Mouse (Mus musculus) spleen, postnatal 14 days (tissue): ENCODE results near the gene Pef1.
A peak's percentile ranks its signal among the peaks of the same experiment; 100 is the strongest.

Experiments
- DNase-seq, 2 experiments: peaks; one replicate each; pipeline ENCODE4 v3.0.0; 2021 to 2022; ENCODE audit warnings: low spot score in 2 of 2

Gene Pef1

GRCm38 (mm10) chr4:130102111-130102651 lies at the start of gene Pef1:
Pef1 (plus strand) TSS chr4:130102558.
- DNase-seq: no peak

DNA sequence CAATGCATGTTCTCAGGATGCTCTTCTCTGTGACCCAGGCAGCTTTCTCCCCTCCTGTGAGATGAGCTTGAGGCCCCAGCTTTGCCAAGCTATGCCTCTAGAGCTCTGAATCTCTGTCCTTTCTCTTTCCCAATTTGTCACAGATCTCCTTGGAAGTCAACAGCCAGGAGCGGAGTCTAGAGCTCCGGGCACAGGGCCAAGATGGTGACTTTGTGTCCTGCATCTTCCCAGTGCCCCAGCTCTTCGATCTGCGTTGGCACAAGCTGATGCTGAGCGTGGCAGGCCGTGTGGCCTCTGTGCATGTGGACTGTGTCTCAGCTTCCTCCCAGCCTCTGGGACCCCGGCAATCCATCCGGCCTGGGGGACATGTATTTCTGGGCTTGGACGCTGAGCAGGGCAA lies 49.2 kb upstream of the Pef1 start:
- DNase-seq: no peak

DNA sequence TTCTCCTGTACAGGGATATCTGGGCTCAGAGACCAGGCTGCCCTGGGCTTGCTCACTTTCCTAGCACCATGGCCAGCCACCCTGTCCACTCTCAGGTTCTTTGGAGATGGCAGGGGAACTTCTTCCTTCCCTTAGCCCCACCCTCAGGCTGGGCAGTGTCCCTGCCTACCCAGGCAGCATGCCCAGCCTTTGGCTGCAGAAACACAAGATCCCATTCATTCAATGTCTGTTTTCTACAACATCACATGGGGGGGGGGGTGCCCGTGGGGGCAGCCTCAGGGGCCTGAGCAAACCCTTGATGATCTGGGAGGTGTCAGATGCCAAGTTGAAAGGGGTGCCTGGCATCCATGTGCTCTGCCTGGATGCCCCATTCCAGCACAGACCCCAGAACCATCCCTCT lies 47.6 kb upstream of the Pef1 start:
- DNase-seq: no peak

GRCm38 (mm10) chr4:130055160-130056010 lies 47.0 kb upstream of the Pef1 start:
- no peak for DNase-seq

- no peak for DNase-seq
Observed at GRCm38 (mm10) chr4:130056011-130056322, 46.4 kb upstream of the Pef1 start.

DNA sequence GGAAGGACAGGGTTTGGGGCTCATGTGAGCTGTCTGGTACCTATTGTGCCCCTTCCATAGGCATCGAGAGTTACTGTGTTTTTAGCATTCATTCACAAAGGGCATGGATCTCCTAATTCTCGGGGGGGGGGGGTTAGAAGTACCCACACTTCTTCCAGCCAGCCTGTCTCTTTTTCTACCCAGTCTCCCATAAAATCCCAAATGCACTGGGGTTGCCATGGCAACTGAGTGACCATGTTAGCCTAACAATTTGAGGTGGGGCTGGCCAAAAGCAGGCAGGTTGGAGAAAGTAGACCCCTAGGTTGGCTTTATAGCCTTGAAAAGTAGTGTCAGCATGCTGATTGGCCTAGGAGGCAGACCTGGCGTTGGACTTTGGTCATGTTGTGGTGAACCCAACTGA lies 45.9 kb upstream of the Pef1 start:
- no peak for DNase-seq

GRCm38 (mm10) chr4:130060937-130061336 lies 41.4 kb upstream of the Pef1 start:
- DNase-seq: no peak

GRCm38 (mm10) chr4:130063191-130063590 lies 39.2 kb upstream of the Pef1 start:
- no peak for DNase-seq

DNA sequence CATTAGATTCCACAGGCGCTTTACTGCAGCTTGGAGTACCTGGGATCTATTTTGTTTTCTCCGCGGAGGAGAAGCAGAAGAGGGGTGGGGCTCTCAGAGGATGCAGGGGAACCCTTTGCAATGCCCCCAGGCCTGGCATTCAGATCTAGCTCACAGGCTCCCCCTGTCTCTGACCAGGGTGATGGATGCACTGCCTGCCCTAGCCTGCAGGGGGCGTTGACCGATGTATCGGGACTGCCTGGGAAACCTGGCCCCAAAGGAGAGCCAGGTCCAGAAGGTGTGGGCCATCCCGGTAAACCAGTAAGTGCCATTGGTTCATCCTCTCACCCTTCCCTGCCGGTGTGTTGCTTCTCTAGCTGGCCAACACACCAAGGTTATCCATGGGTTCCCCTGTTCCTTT lies 35.5 kb upstream of the Pef1 start:
- no peak for DNase-seq

GRCm38 (mm10) chr4:130070523-130070922 lies 31.8 kb upstream of the Pef1 start:
- DNase-seq: no peak

GRCm38 (mm10) chr4:130071758-130072157 lies 30.6 kb upstream of the Pef1 start:
- DNase-seq: no peak

DNA sequence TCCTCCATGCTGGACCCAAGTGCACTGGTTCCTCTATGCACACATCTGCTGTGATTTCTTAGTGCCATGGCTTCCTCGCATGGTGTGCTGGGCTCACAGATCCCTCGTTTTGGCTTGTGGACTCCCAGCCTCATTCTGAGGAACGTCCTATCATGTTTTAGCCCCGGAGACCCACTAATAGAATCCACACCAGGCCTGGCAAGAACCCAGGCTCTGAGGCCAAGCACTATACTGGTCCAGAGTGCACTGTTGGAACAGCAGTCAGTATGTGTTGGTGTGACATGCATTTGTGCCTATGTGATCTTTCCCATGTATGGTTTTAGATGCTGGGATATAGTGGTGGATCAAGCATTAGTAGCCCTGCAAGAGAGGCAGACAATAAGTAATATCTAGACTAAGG lies 29.0 kb upstream of the Pef1 start:
- DNase-seq: no peak

DNA sequence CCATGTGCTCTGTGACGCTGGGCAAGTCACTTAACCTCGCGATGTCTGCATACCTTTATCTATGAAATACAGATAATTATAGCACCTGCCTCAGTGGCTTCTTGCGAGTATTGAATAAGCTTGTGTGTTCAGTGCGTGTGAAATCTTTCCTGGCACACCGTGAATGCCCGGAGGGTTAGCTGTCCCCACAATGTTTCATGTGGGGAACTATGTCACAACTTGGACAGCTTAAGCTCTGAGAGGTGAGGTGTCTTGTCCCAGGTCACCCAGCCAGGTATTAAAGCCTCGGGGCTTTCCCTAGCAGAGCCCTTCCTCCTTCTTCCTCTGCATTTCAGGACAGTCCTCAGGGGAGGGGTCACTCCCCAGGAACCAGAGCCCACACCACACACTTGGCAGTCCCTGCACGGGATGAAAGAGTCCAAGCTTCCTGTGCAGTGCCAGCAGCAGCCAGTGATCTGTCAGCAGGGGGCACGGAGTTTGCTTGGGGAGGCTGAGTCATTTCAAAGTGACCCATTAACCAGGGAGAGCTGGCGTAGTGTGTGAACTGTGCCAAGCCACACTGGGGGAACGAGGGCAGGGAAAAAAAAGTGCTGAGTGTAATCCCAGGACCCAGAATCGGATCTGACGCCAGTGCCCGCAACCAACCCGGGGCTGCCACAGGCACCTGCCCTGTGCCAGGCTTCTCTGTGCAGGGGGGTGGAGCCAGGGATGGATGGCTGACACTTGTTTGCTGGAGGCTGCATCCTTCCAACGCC lies 27.4 kb upstream of the Pef1 start:
- DNase-seq: no peak

DNA sequence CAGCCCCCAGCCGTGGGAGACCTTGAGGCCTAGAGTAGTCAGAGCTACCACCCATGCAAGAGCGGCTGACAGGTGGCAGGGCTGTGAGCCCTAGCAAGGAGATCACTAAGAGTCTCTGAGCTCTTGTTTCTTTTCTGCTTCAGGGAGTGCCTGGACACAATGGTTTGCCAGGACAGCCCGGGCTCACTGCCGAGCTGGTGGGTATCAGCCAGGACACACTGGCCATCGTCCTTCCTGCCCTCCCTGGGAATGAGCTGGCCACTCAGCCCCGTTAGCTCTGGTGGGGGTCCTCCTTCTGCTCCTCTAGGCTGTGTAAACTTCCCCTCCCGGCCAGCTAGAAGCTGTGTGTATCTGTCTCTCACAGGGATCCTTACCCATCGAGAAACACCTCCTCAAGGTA lies 25.5 kb upstream of the Pef1 start:
- DNase-seq: no peak

- DNase-seq: no peak
Observed at GRCm38 (mm10) chr4:130078816-130079485, 23.4 kb upstream of the Pef1 start.

DNA sequence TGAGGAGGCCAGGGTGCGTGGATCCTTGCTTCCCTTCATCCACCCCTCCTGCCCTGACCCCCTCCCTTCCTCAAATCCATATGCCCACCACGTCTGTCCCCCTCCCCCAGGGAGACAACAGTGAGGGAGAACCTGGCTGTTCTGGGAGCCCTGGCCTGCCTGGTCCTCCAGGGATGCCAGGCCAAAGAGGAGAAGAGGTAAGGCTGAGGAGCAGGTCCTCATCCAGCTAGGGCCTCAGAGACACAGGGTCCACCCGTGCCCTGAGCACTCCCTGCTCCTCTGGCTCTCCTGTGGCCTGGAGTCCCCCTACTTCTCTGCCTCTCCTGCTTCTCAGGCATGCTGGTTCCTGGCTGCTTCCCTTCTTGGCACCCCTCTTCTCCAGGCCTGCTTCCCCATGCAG lies 22.8 kb upstream of the Pef1 start:
- no peak for DNase-seq

- DNase-seq: no peak
Observed at GRCm38 (mm10) chr4:130081345-130082190, 20.8 kb upstream of the Pef1 start.

- DNase-seq: no peak
Observed at GRCm38 (mm10) chr4:130082211-130082610, 20.1 kb upstream of the Pef1 start.

GRCm38 (mm10) chr4:130084331-130084945 lies 17.9 kb upstream of the Pef1 start:
- DNase-seq: no peak

DNA sequence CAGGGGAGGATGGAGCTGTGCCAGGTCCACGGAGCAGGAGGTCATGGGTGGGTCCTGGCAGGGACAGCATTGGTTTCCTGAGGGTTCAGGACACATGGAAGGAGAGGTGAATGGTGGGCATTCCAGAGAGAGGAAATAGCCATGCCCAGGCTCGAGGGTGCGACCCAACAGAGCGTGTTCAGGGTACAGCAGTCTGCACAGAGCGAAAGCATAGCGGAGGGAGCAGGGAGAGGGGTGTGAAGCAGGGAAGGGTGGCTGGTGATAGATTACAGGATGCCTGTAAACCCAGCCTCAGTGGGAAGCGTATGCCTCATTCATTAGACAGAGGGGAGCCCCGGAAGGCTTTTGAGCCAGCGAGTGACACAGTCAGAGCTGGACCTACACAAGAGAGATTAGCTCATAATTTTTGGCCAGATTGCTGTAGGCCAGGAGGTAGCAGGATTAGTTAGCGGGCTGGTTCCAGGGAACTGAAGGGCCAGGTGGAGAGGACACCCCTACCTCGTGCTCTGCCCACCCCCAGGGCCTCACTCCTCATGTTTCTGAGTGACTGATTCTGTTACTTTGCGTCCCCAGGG lies 17.0 kb upstream of the Pef1 start:
- DNase-seq: no peak

DNA sequence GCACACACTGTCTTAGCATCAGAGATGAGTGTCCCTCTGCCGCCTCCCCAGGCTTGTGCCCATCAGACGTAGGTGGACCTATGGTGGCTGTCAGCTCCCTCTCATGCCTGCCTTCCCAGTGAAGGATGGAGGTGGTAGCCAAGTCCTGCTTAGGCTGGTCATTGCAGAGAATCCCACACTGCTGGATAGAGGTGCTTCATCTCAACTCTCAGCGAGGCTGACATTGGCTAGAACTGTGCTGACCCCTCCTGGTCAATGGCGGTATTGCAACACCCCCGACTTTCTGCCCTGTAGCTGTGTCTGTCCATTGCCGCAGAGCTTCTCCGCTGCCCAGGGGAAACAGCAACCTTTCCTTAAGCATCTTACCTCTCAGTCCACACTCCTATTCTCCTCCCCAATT lies 15.1 kb upstream of the Pef1 start:
- peak; percentile 71 to 82 for DNase-seq
